Mouse (Mus musculus): ENCODE results near the gene Nedd9. TPM values are rescaled to one million over a fixed set of nuclear protein-coding genes. Genes with fewer than 3 reads are reported as not detected.

Nedd9 gene
- 299 to 353 TPM (median 330 TPM) in 4 replicates for total RNA-seq (2023; ENCODE audit: inconsistent age)

DNA sequence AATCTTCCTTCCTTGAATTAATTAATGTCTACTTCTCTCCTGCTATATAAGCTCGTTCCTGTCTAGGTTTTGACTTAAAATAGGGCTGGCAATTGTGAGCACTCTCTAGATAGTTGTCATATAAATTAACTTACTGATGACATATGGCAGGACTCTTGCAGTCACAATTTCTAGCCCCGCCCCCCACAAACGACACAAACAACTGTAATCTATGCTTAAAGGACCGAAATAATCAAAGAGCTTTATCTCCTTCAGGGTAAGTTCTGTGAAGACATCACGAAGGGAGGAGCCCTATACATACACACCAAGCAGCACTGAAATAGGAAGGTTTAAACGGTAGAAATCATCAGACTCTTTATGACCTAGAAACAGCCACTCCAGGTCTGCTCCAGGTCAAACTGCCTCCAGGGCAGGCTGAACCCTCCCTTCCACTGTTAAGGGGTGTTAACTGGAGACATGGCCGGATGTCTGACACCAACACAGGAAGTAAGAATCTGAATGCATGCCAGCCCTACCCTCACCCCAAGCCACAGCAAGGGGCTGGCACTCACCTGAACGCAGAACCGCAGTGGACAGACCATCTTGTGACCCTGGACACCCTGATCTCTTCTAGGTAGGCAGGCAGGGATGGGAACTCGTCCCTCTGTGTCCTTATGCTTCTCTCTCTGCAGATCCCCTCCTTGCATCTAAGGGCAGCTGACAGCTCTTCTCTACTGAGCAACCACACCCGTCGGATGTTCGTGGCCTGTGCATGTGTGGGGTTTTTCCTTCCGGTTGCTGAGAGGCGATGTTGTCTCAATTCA lies at the start of gene Nedd9:
TSS of gene Nedd9 (minus strand) at position 757 of the 803 bp plus-strand sequence.

DNA sequence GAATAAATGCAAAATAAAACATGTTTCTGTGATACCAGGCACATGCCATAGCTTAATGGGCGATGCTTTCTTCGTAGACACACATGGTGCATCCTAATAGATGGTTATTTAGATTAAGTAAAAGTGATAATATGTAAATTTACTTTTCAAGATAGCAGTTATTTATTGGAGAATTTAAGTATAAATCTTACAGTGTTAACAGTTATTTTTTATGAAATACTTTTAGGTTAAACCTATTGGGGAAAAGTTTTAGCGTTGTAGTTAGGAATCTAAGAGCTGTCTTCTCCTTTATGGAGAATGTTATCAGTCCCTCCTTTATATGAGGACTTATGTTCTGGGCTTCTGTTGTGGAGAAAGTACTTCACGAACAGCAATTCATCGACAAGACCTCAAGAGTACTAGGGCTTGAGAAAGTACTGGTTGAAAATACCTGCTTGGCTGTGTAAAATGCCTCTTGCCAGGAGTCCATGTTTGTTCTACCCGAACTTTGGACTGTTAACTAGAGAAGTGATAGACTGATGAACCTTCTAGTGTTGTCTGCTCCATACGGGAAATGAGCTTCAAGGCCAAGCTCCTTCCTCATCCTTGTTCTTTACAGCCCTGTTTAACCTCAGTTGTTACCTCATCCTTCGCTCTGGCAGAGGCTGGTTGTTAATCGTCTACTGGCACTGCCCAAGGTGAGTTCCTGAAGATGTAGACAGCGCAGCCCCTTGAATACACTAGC lies 213.1 kb downstream of the Nedd9 start, which contains the start of gene Gm17364:
TSS of gene Gm17364 (minus strand) at position 51 of the 724 bp plus-strand sequence.

Other genes with a start within 250 kb of the Nedd9 start
- gene Smim13, start 237.5 kb downstream of the Nedd9 start, total RNA-seq (2023; ENCODE audit: inconsistent age): 3.8 to 4.9 TPM (median 4.6 TPM) in 4 replicates
- not detected in 4 replicates for gene Gm17364, start 213.4 kb downstream of the Nedd9 start, total RNA-seq (2023; ENCODE audit: inconsistent age)
- gene Tmem170b, start 118.5 kb upstream of the Nedd9 start, total RNA-seq (2023; ENCODE audit: inconsistent age): 15.0 to 20.8 TPM (median 16.3 TPM) in 4 replicates